Mouse (Mus musculus): ENCODE data around the gene E130208F15Rik.

DNA sequence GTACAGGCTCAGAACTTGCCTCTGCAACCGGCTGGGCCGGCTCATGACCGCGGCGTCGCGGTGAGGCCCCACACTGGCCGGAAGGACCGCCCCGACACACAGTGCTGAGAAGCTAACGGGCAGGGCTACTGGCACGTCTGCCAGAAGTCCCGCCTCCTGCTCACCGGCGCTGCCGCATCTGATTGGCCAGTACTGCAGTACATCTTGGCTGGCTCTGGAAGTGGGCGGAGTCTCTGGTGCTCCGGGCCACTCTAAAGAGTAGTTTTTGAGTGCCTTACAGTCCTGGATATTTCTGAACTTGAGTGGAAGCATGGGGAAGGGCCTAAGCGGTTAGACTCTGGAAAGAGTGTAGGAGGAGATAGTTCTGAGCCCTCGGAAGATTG is 736 bp downstream of the E130208F15Rik start:
- TF ChIP-seq CTCF (IDR thresholded peaks at IDR 0.05) (no peak), EP300 (IDR thresholded peaks at IDR 0.05) (no peak)

All from lung, postnatal 0 days (tissue).